Mouse (Mus musculus): ENCODE data around the gene Rpap2.

The Rpap2 gene

GRCm38 (mm10) chr5:107687592-107688498 is 90.7 kb downstream of the Rpap2 start:
- peak; percentile 53 for DNase-seq (ENCODE audit: low read depth)

GRCm38 (mm10) chr5:107688499-107688866 is 91.3 kb downstream of the Rpap2 start:
- no peak for DNase-seq (ENCODE audit: low read depth)

- DNase-seq (ENCODE audit: low read depth) = no peak
Measured at GRCm38 (mm10) chr5:107695019-107695418, 97.8 kb downstream of the Rpap2 start.

GRCm38 (mm10) chr5:107698888-107699287 is 101.7 kb downstream of the Rpap2 start:
- DNase-seq (ENCODE audit: low read depth) = no peak

- no peak for DNase-seq (ENCODE audit: low read depth)
Measured at GRCm38 (mm10) chr5:107700873-107701272, 103.7 kb downstream of the Rpap2 start.

GRCm38 (mm10) chr5:107701658-107702057 is 104.5 kb downstream of the Rpap2 start:
- no peak for DNase-seq (ENCODE audit: low read depth)

GRCm38 (mm10) chr5:107703207-107703763 is 106.1 kb downstream of the Rpap2 start:
- DNase-seq (ENCODE audit: low read depth) = no peak

- no peak for DNase-seq (ENCODE audit: low read depth)
Measured at GRCm38 (mm10) chr5:107705756-107706155, 108.6 kb downstream of the Rpap2 start.

- no peak for DNase-seq (ENCODE audit: low read depth)
Measured at GRCm38 (mm10) chr5:107706262-107706661, 109.1 kb downstream of the Rpap2 start.

- DNase-seq (ENCODE audit: low read depth) = no peak
Measured at GRCm38 (mm10) chr5:107708124-107708797, 111.1 kb downstream of the Rpap2 start.

Data from c-Kit-positive CD71-negative TER-119-negative erythroid progenitor cells, embryonic 14.5 days (primary cell).